Mouse (Mus musculus) megakaryocyte-erythroid progenitor cell, adult 5 weeks (primary cell): ENCODE data around the gene Opcml. TPM values are rescaled to one million over a fixed set of nuclear protein-coding genes. Genes with fewer than 3 reads are reported as not detected.

Experiments
- polyA plus RNA-seq: library from polyadenylated mRNA; stranded (reverse); fragments of >175 nt; gene quantifications from 2 replicates; pipeline ENCODE4 v1.2.3, GENCODE M21; 2012

Opcml gene
- polyA plus RNA-seq = 0.05 TPM in 1 of 2 replicates, not detected in the other

DNA sequence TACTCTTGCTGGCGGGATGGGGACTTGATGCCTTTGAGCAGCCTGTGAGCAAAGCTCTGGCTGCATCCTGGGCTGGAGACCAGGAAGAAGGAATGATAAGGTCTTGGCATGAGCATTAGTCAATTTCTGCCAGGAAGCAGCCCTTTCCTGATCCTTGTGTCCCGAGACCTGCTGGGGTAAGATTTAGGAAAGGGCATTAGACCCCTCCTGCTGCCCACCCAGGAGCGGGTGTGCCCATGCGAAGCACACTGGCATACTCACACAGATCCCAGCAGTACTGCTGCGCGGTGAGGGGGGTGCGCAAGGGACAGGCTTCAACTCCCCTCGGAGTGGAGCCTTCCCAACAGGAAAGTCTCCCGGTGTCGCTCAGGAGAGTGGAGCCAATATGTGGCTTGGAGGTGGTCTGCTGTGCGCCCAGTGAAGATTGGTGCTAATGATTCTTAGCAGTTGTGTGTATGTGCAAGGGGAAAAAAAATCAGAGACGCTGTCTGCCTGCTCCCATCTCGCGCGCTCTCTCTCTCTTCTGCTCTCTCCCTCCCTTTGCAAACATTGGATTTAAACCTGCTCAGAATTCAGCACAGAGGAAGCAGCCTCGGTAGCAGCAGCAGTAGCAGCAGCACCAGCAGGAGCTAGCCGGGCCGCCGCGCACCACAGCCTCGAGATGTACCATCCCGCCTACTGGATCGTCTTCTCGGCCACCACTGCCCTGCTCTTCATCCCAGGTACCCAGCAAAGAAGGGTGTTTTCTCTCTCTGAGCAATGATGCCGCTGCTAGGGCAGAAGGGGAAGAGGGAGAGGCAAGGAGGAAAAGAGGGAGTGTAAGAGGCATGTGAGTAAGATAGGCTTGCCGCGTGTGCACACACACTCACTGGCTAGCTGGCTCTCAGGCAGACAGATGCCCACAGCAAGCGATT is at the start of gene Opcml:
Opcml (plus strand) TSS at position 51 of the 914 bp plus-strand sequence.

